Mouse (Mus musculus): ENCODE data around the gene Jazf1.

GRCm38 (mm10) chr6:52843027-52843426, 225.4 kb downstream of the Jazf1 start:
- no peak for TF ChIP-seq HCFC1 (IDR thresholded peaks at IDR 0.05; ENCODE audit: borderline replicate concordance, insufficient read depth, low read length)
- no peak for TF ChIP-seq CHD2 (IDR thresholded peaks at IDR 0.05; ENCODE audit: low read depth, low read length)
- TF ChIP-seq ZNF384 (IDR thresholded peaks at IDR 0.05; ENCODE audit: low read depth, low read length), result no peak
- no peak for TF ChIP-seq ZC3H11A (IDR thresholded peaks at IDR 0.05; ENCODE audit: borderline replicate concordance, low read depth, low read length)
- TF ChIP-seq MAFK (IDR thresholded peaks at IDR 0.05; ENCODE audit: insufficient read depth, low read depth, low read length), result no peak
